Mouse (Mus musculus): ENCODE measurements around the gene Cyb5r3. TPM values are rescaled to one million over a fixed set of nuclear protein-coding genes. Genes with fewer than 3 reads are reported as not detected.

Cyb5r3 gene
- polyA plus RNA-seq, 1 experiment from 2014 or later, result 118 TPM

- no peak for ATAC-seq (ENCODE audit: insufficient number of reproducible peaks, insufficient read depth, low FRiP score, low TSS enrichment, low read depth)
- Histone ChIP-seq H3K36me3 (peaks cover 6% of the 10 kb centered on the region; the same call in 1 of the 2 replicates), H3K4me1 (peaks cover 53% of the 10 kb centered on the region), H3K9ac (no peak overlapping the region), H3K4me3 (no peak overlapping the region), H3K27me3 (no peaks in the 10 kb centered on the region), H3K4me2 (no peak overlapping the region), H3K9me3 (no peaks in the 10 kb centered on the region), H3K27ac (no peak overlapping the region)
- 84% methylated on average over 3 of the region's 3 CpGs for WGBS
Observed at GRCm38 (mm10) chr15:83168311-83168710, 4.1 kb downstream of the Cyb5r3 start.

- Histone ChIP-seq H3K27me3 (no peaks in the 10 kb centered on the region), H3K4me2 (no peak overlapping the region), H3K4me1 (peaks cover 50% of the 10 kb centered on the region), H3K36me3 (peaks cover 13% of the 10 kb centered on the region), H3K4me3 (no peak overlapping the region), H3K9me3 (no peaks in the 10 kb centered on the region), H3K9ac (no peak overlapping the region), H3K27ac (peak overlapping the region; percentile 78)
- no peak for ATAC-seq (ENCODE audit: insufficient number of reproducible peaks, insufficient read depth, low FRiP score, low TSS enrichment, low read depth)
- WGBS, result 87% methylated on average over 8 of the region's 8 CpGs
Observed at GRCm38 (mm10) chr15:83167550-83168065, 4.8 kb downstream of the Cyb5r3 start.

GRCm38 (mm10) chr15:83167126-83167525 is 5.3 kb downstream of the Cyb5r3 start:
- H3K9me3 ChIP-seq, result no peaks in the 10 kb centered on the region
- WGBS, result 72% methylated on average over 5 of the region's 5 CpGs
- peak overlapping the region; percentile 78 for H3K27ac ChIP-seq
- no peak overlapping the region for H3K4me3 ChIP-seq
- H3K4me2 ChIP-seq, result no peak overlapping the region
- no peaks in the 10 kb centered on the region for H3K27me3 ChIP-seq
- H3K9ac ChIP-seq, result no peak overlapping the region
- no peak for ATAC-seq (ENCODE audit: insufficient number of reproducible peaks, insufficient read depth, low FRiP score, low TSS enrichment, low read depth)
- H3K36me3 ChIP-seq, result peaks cover 17% of the 10 kb centered on the region
- peaks cover 50% of the 10 kb centered on the region for H3K4me1 ChIP-seq

GRCm38 (mm10) chr15:83166642-83167041 is 5.8 kb downstream of the Cyb5r3 start:
- Histone ChIP-seq H3K4me3 (no peak overlapping the region), H3K36me3 (peaks cover 22% of the 10 kb centered on the region), H3K27me3 (no peaks in the 10 kb centered on the region), H3K9me3 (no peaks in the 10 kb centered on the region), H3K9ac (no peak overlapping the region), H3K4me1 (peaks cover 49% of the 10 kb centered on the region), H3K4me2 (no peak overlapping the region), H3K27ac (peak overlapping the region; percentile 72)
- WGBS, result 72% methylated on average over 3 of the region's 3 CpGs
- ATAC-seq (ENCODE audit: insufficient number of reproducible peaks, insufficient read depth, low FRiP score, low TSS enrichment, low read depth), result no peak

GRCm38 (mm10) chr15:83165526-83166315 is 6.7 kb downstream of the Cyb5r3 start:
- Histone ChIP-seq H3K4me1 (peaks cover 40% of the 10 kb centered on the region), H3K27me3 (no peaks in the 10 kb centered on the region), H3K9ac (no peak overlapping the region), H3K36me3 (peaks cover 31% of the 10 kb centered on the region), H3K4me2 (no peak overlapping the region), H3K9me3 (no peaks in the 10 kb centered on the region), H3K4me3 (no peak overlapping the region), H3K27ac (peak overlapping the region; percentile 72; the same call in 1 of the 2 replicates)
- ATAC-seq (ENCODE audit: insufficient number of reproducible peaks, insufficient read depth, low FRiP score, low TSS enrichment, low read depth), result no peak
- WGBS, result 90% methylated on average over 13 of the region's 13 CpGs

- Histone ChIP-seq H3K27me3 (no peaks in the 10 kb centered on the region), H3K9me3 (no peaks in the 10 kb centered on the region), H3K27ac (0 out of 2 replicates have a peak overlapping the region, but pooled peaks have one; percentile 28), H3K4me2 (no peak overlapping the region), H3K9ac (no peak overlapping the region), H3K36me3 (peaks cover 38% of the 10 kb centered on the region), H3K4me1 (peaks cover 35% of the 10 kb centered on the region), H3K4me3 (no peak overlapping the region)
- WGBS, result 54% methylated on average over 5 of the region's 5 CpGs
- ATAC-seq (ENCODE audit: insufficient number of reproducible peaks, insufficient read depth, low FRiP score, low TSS enrichment, low read depth), result no peak
Observed at GRCm38 (mm10) chr15:83164971-83165471, 7.4 kb downstream of the Cyb5r3 start.

- no peak for ATAC-seq (ENCODE audit: insufficient number of reproducible peaks, insufficient read depth, low FRiP score, low TSS enrichment, low read depth)
- H3K9me3 ChIP-seq, result no peaks in the 10 kb centered on the region
- H3K27ac ChIP-seq, result no peak overlapping the region
Observed at GRCm38 (mm10) chr15:83162818-83163485, 9.4 kb downstream of the Cyb5r3 start.

GRCm38 (mm10) chr15:83162001-83162400 is 10.4 kb downstream of the Cyb5r3 start:
- Histone ChIP-seq H3K9me3 (no peaks in the 10 kb centered on the region), H3K4me3 (no peak overlapping the region), H3K27ac (no peak overlapping the region), H3K4me2 (no peak overlapping the region), H3K4me1 (peaks cover 21% of the 10 kb centered on the region), H3K27me3 (no peaks in the 10 kb centered on the region), H3K36me3 (peaks cover 68% of the 10 kb centered on the region), H3K9ac (no peak overlapping the region)
- ATAC-seq (ENCODE audit: insufficient number of reproducible peaks, insufficient read depth, low FRiP score, low TSS enrichment, low read depth), result no peak
- WGBS, result 93% methylated on average over 4 of the region's 4 CpGs

More at GRCm38 (mm10) chr15:83162818-83163485, 9.4 kb downstream of the Cyb5r3 start:
- H3K4me3 ChIP-seq, result no peak overlapping the region
- no peaks in the 10 kb centered on the region for H3K27me3 ChIP-seq
- no peak overlapping the region for H3K4me2 ChIP-seq
- H3K4me1 ChIP-seq, result peaks cover 26% of the 10 kb centered on the region
- 86% methylated on average over 11 of the region's 11 CpGs for WGBS
- H3K9ac ChIP-seq, result no peak overlapping the region
- peaks cover 58% of the 10 kb centered on the region for H3K36me3 ChIP-seq

- H3K36me3 ChIP-seq, result peaks cover 73% of the 10 kb centered on the region
- H3K9me3 ChIP-seq, result no peaks in the 10 kb centered on the region
- H3K4me3 ChIP-seq, result no peak overlapping the region
- H3K27me3 ChIP-seq, result no peaks in the 10 kb centered on the region
- no peak overlapping the region for H3K27ac ChIP-seq
- no peak overlapping the region for H3K4me2 ChIP-seq
- ATAC-seq (ENCODE audit: insufficient number of reproducible peaks, insufficient read depth, low FRiP score, low TSS enrichment, low read depth), result no peak
- H3K9ac ChIP-seq, result no peak overlapping the region
- 36% methylated on average over 10 of the region's 10 CpGs for WGBS
- H3K4me1 ChIP-seq, result peaks cover 14% of the 10 kb centered on the region
Observed at GRCm38 (mm10) chr15:83161062-83161748, 11.2 kb downstream of the Cyb5r3 start.

- Histone ChIP-seq H3K9me3 (no peaks in the 10 kb centered on the region), H3K27ac (no peak overlapping the region), H3K27me3 (no peaks in the 10 kb centered on the region), H3K4me2 (no peak overlapping the region), H3K4me3 (no peak overlapping the region), H3K9ac (no peak overlapping the region), H3K36me3 (peaks cover 74% of the 10 kb centered on the region), H3K4me1 (peaks cover 14% of the 10 kb centered on the region)
- ATAC-seq (ENCODE audit: insufficient number of reproducible peaks, insufficient read depth, low FRiP score, low TSS enrichment, low read depth), result no peak
- 92% methylated on average over 4 of the region's 4 CpGs for WGBS
Observed at GRCm38 (mm10) chr15:83160561-83160960, 11.8 kb downstream of the Cyb5r3 start.

GRCm38 (mm10) chr15:83159823-83160222 is 12.6 kb downstream of the Cyb5r3 start:
- Histone ChIP-seq H3K27ac (no peak overlapping the region), H3K9ac (no peak overlapping the region), H3K4me1 (peaks cover 9% of the 10 kb centered on the region), H3K4me2 (no peak overlapping the region), H3K27me3 (no peaks in the 10 kb centered on the region), H3K36me3 (peaks cover 77% of the 10 kb centered on the region), H3K4me3 (no peak overlapping the region), H3K9me3 (no peaks in the 10 kb centered on the region)
- no peak for ATAC-seq (ENCODE audit: insufficient number of reproducible peaks, insufficient read depth, low FRiP score, low TSS enrichment, low read depth)
- 95% methylated on average over 9 of the region's 9 CpGs for WGBS

All from embryonic facial prominence, embryonic 13.5 days (tissue).